Mouse (Mus musculus) gastrocnemius, adult 8-10 months (tissue): Measurements from ENCODE around the gene Bub3. TPM values are rescaled to one million over a fixed set of nuclear protein-coding genes. Genes with fewer than 3 reads are reported as not detected.

Source experiments
- DNase-seq, 2 experiments: peaks; one replicate each; pipeline ENCODE4 v3.0.0; 2022; ENCODE audit warnings: low spot score in 2 of 2
- total RNA-seq, 4 experiments: library from RNA; stranded (reverse); gene quantifications; 2 replicates each; pipeline ENCODE4 v1.2.4; 2022

Gene Bub3
- total RNA-seq, 4 experiments from 2014 or later: 30.5 to 36.3 (median 32.4) TPM

DNA sequence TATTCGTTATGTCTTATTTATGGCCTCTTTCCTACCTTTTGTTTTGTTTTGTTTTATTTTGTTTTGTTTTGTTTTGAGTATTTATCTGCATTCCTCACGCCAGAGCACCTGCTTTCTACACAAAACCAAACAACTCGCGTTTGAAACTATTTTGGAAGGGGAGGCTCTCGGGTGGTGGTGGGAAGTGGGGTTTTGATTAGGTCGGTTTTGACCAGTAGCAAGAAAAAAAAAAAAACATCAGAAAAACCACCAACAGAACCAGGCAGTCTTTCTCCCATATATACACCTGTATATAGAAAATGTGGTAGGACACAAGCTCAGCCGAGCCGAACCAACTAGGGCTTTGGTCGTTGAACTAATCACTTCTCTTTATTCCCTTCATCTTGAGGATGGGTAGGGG lies 3.9 kb upstream of the Bub3 start:
- DNase-seq: no peak

DNA sequence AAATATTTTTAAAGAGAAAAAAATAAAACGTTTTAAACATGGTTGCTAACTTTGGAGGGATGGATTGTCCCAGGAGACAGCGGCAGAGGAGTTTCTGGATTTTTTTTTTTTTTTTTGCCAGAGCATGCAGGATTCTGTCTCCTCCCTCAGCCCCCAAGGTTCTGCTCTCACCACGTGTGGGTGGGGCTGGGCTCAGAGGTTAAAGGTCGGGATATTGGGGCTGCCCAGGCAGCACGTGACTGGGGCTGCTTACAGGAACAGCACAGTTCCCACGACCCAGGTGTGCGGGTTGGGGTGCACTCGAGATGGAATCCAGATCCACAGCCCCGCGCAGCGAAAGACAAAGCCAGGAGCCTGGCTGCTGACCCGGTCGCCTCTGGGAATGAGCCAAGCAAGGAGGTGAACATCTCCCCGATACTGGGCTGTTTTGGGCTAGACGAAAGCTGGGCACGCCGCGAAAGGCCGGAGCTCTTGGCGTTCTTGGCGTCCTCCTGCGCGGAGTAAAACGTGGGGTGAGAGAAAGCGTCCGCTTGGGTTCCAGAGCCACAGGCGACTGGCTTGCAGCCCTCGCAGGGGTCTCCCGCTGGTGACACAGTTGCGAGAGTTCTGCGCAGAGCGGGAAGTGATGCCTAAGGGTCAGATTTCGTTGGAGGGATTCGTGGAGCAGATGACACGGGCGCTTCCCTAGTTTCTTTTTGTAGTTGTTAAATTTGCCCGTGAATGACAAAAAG lies 3.3 kb upstream of the Bub3 start:
- no peak for DNase-seq

DNA sequence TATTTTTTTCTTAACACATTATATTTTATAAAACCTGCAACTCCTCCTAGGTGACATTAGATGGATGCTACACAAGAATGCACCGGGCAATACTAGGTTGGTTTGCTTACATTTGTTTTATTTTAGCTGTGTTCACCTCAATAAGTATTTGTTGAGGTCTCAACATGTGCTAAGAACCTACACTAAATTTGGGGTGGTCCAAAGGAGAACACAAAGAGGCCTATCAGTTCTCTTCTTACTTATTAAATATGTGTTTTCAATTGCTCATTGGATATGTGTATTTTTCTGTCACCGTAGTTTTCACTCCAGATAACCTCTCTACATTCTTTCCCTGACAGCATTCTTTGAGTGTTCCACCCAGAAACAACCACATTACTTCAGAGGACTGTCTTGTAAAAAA lies 2.3 kb upstream of the Bub3 start:
- no peak for DNase-seq

DNA sequence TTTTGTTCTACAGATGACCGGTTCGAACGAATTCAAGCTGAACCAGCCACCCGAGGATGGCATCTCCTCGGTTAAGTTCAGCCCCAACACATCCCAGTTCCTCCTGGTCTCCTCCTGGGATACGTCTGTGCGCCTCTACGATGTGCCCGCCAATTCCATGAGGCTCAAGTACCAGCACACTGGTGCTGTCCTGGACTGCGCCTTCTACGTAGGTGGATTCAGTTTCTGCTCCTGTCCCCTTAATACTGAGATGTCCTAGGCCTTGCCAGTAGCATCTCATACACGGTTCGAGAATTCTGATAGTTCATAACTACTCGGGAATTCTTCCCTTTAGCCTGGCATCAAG lies 648 bp downstream of the Bub3 start:
- no peak for DNase-seq

DNA sequence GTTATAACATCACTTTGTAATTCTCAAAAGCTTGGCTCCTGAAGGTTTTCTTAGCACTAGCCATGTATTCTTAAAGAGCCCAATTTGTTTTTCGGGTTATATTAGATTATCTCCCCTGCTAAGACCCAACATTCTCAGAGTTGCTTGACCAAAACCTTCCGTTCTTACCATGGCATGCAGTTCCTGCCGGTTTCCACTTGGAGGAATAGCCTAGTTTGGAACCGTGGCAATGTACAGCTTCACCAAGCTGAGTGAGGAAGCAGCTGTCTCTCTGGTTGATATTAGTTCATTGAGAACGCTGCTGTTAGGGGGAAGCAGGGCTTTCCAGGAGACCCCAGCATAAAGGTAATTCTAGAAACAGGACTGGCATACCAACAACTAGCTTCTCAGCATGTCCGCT lies 15.2 kb downstream of the Bub3 start:
- no peak for DNase-seq

DNA sequence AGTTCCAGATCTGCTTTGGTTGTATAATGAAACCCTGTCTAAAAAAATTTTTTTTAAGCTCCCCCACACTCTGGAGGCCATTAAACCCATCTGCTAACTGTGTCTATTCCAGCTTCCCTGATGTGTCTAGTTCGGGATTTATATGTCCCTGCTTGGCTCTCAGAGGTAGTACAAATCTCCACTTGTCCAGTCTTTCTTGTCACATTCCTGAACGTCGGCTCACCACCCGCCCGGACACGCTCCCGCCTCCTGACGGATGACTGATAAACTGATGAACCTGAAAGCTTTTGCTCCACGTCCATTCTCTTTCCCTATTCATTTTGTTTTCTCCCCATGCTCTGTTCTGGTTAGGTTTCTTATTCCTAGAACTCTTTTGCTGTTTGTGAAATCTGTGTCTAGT lies 22.2 kb downstream of the Bub3 start:
- DNase-seq: no peak

DNA sequence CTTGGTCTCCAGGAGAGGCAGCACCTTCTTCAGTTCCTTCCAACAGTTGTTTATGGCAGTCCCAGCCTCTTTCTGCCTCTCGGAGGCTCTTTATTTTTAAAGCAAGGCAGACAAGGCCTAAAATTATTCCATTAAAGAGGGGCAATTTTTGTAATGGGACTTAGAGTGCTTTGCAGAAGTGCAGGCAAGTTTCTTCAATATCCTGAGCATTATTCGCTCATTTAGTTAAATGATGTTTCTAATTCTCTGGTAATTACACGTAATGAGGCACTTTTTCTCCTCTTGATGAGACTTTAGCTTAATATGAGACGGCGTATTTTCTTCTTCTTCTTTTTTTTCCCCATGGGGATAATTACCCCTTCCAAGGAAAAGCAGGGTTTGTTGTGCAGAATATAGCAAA lies 25.5 kb downstream of the Bub3 start:
- DNase-seq: no peak

DNA sequence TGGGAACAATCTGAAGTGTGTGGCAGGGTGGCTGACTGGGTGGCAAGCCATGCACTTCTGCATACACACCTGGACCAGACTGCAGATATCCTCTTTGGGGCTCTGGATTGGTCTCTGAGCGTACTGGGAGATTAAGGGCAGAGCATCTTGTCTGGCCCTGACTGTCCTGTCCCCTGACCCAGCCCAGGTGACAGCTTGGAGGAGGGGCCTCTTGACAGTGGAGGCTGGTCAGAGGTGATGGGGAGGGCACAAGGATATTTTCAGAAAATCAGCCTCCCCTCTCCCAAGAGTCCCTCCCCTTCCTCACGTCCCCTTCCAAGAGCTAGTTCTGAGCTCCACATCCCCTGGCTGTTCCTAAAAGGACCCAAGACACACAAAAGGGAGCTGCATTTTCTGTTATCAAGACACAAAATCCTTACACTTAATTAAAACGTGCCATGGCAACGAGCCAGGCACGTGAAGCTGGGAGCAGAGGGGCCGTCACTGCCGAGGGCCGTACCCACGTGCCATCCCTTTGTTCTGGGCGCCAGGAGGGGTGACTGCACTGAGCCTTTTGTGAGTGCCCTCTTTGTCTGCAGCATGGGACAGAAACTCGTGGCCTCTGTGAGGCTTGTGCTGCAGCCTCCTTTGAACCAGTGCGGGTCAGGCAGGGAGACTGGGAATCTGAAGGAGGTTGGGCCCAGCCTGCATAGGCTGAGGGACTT lies 37.9 kb downstream of the Bub3 start:
- no peak for DNase-seq

DNA sequence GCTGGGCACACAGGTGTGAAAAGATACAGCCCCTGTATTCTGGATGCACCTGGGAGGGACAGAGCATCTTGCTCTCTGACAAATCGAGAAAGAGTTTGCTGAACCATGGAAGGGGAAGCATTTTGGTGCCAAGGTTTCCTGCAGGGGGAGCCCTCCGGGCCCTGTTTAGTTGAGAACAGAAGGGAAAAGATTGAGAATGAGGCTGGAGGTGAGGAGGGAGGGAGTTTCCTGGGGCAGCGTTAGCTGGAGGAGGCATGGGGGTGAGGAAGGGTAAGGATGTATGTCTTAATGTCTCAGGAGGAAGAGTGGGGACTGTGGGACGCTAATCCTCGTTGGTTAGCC lies 38.4 kb downstream of the Bub3 start:
- no peak for DNase-seq

DNA sequence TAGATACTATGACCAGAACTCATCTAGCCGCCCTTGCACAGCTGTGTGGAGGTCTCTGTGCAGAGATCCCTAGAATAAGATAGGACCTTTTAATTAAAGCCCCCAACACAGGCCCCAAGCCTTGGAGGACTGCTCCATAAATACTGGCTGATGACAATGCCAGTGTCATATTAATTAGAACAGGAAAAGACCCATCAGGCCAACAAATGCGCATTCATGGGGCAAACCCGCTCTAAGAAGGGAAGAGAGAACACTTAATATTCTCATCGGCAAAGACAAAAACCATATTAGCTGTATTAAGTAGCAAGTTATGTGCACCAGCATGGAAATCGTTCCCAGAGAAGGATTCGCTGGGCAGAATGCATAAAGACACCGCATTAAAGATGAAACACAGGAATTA lies 42.1 kb downstream of the Bub3 start:
- no peak for DNase-seq

DNA sequence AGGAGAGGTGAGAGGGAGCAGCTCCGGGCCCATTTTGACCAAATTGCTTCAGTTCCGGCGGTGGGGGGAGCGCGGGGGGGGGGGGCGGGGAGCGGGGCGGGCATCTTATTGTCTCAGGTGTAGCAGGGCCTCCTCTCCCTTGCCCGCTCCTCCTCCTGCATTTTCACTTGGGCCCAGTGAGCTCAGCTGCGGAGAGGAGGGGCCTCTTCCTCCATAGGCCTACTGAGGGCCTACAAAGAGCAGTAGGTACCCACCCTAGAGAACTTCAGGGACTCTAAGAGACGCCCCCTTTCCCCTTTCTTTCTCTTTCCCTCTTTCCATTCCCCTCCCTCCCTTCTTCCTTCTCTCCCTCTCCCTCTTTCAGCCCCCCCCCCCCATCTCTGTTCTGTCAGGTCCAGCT lies 43.2 kb downstream of the Bub3 start:
- DNase-seq: no peak

DNA sequence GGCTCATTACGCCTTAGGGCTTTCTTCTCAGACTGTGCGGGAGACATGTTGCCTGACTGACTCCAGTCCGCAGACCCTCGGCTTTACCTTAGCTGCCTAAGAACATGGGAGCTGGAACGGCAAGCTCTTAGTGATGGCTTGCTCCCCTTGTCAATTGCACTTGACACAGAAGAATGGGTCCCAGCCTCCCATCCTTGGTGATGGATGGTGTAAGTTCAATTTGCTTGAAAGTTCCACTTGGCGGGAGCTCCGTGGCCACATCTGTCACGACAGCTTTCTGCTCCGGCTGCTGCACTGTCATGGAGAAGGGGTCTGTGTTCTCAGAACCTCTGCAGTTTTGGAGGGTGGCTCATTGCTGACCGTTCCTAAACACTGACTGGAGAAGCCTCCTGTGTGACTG lies 44.9 kb downstream of the Bub3 start:
- DNase-seq: no peak

DNA sequence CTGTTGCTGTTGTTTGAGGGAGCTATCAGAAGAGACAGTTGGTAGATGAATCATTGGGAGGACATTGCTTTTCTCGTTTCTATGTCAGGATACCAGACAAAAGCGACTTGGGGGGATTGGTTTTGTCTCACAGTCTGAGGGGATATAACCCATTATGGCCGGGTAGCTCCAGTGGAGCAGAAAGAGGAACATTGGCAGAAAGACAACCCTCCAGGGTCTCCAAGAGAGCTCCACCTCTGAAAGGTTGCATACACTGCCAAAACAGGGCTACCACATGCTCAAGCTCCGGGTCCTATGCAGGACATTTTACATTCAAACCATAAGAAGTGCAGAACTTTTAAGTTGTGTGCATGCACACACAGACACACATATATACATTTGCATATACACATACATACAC lies 45.5 kb downstream of the Bub3 start:
- DNase-seq: no peak

DNA sequence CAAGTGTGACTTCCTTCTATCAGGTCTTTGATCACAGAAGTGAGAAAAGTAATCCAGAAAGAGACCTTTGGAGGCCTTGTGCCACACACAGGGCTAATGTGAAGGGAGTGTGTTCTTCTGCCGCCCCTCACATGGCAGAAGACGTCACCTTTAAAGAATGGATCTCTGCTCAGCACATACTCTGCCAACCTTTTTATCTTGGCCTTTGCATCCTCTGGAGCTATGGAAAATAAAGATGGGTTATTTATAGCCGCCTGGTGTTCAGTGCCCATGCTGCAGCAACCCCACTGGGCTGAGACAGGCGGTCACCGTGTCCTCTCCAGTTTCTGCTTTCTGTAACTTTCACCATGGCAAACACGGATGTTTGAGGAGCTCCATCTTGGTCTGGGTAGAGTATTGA lies 48.0 kb downstream of the Bub3 start:
- no peak for DNase-seq

DNA sequence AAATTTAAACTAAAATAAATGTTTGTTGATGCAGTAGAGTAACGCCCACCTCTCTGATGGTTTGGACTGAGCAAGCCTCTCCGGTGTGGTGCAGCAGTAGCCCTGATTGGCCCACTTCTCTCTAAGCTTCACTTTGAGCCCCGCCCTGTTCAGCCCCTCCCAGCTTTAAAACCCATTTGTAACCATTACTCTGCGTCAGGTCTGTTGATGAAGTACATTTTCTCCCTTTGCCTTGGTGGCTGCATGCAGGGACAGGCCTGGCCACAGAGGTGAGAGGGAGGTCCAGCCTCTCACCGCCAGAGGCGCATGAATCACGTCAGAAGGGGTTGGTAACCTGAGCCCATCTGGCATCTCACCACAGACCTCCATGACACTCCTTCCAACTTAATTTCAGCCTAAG lies 49.7 kb downstream of the Bub3 start:
- no peak for DNase-seq

Other genes with a start within 250 kb of the Bub3 start
- under 1 TPM; 0.63 to 0.99 (median 0.91) TPM for gene Cuzd1, start 237.9 kb upstream of the Bub3 start, total RNA-seq
- not detected for gene Fam24b, start 230.7 kb upstream of the Bub3 start, total RNA-seq
- not detected for gene Fam24a, start 226.4 kb upstream of the Bub3 start, total RNA-seq
- gene 2310057M21Rik, start 197.5 kb upstream of the Bub3 start, total RNA-seq: 10 to 100 TPM; 14.4 to 19.2 (median 16.4) TPM
- gene Pstk, start 189.1 kb upstream of the Bub3 start, total RNA-seq: 10 to 100 TPM; 28.2 to 45.0 (median 39.4) TPM
- gene Ikzf5, start 149.7 kb upstream of the Bub3 start, total RNA-seq: 10 to 100 TPM; 28.3 to 38.2 (median 32.7) TPM
- 100 to 1,000 TPM; 146 to 202 (median 176) TPM for gene Acadsb, start 149.6 kb upstream of the Bub3 start, total RNA-seq
- gene Hmx3, start 17.4 kb upstream of the Bub3 start, total RNA-seq: not detected
- gene Hmx2, start 11.4 kb upstream of the Bub3 start, total RNA-seq: not detected